Comparison of ENCODE assay signal across 9 mouse cellular contexts in the genomic region with DNA sequence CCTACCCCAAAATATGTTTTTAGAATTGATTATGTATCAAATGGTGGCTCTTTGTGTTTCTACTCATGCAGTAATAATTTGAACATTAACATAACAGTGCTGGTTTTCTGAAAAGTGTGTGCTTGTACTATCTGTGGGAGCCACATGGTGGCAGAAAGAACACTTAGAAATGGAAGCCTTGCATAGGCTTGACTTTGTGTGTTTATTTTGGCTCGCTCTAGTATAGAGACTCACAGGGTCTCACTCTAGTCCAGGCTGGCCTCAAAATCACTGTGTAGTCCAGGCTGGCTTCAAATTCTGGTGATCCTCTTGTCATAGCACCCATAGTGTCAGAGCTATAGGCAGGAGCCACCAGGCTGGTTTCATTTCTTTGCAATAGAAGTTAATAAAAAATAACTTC. TPM values are rescaled to one million over a fixed set of nuclear protein-coding genes. Genes with fewer than 3 reads are reported as not detected.
DNase-seq lines count a peak whose midpoint lies in the region; ATAC-seq and TF ChIP-seq lines count a peak whose summit lies in the region.
"Had no signal": no experiment of that assay in that cellular context is flagged by ENCODE, and none has a peak within 500 bp of the region (broad histone marks: within the 10 kb centered on the region; RNA-seq: fewer than 3 reads in every experiment).

No protein-coding gene starts in this region.

- no peak overlapping the region for H3K9ac ChIP-seq in kidney, postnatal 0 days (ENCODE audit: low read depth, low read length)
- H3K9ac ChIP-seq in forebrain, postnatal 0 days = no peak overlapping the region

- no peak overlapping the region for H3K4me3 ChIP-seq in cerebellum, adult 2 months (replicated peaks; ENCODE audit: insufficient read depth, low read depth, low read length)
- H3K4me3 ChIP-seq in kidney, postnatal 0 days (replicated peaks; ENCODE audit: low read depth, low read length) = no peak overlapping the region
- no peak overlapping the region for H3K4me3 ChIP-seq in forebrain, postnatal 0 days (ENCODE audit: low read depth, low read length)

- 31% methylated on average over 1 of the region's 1 CpGs for WGBS in cerebellum, adult 2 months
- 67% methylated on average over 1 of the region's 1 CpGs for WGBS in kidney, postnatal 0 days
- 45% methylated on average over 1 of the region's 1 CpGs for WGBS in forebrain, postnatal 0 days

- TF ChIP-seq POLR2A in cerebellum, adult 2 months (IDR thresholded peaks at IDR 0.05; ENCODE audit: borderline replicate concordance, insufficient read depth, low read length) = no peak

- H3K27ac ChIP-seq in cerebellum, adult 2 months (ENCODE audit: insufficient read depth, low read length) = no peak overlapping the region
- H3K27ac ChIP-seq in kidney, postnatal 0 days = no peak overlapping the region
- H3K27ac ChIP-seq in forebrain, postnatal 0 days (ENCODE audit: low read depth, low read length) = no peak overlapping the region

- no peaks in the 10 kb centered on the region for H3K36me3 ChIP-seq in kidney, postnatal 0 days (ENCODE audit: insufficient read depth, low read length)
- H3K36me3 ChIP-seq in forebrain, postnatal 0 days (ENCODE audit: insufficient read depth) = 0 out of 2 replicates have a peak, but pooled peaks cover 3% of the 10 kb centered on the region

- TF ChIP-seq CTCF in cerebellum, adult 2 months (IDR thresholded peaks at IDR 0.05; ENCODE audit: borderline replicate concordance, insufficient read depth, low read depth, low read length) = peak; percentile 17; the same call in 1 of the 2 replicates
- peak; percentile 67 for TF ChIP-seq CTCF in kidney, postnatal 0 days (IDR thresholded peaks at IDR 0.05; ENCODE audit: low read depth)
- peak; percentile 71 for TF ChIP-seq CTCF in forebrain, postnatal 0 days (IDR thresholded peaks at IDR 0.05; ENCODE audit: low read depth)

- no peaks in the 10 kb centered on the region for H3K27me3 ChIP-seq in cerebellum, adult 2 months (ENCODE audit: control insufficient read depth, insufficient read depth, low read length)
- no peaks in the 10 kb centered on the region for H3K27me3 ChIP-seq in kidney, postnatal 0 days (ENCODE audit: insufficient read depth, low read length)
- no peaks in the 10 kb centered on the region for H3K27me3 ChIP-seq in forebrain, postnatal 0 days (ENCODE audit: insufficient read depth, low read length)

- no peaks in the 10 kb centered on the region for H3K9me3 ChIP-seq in kidney, postnatal 0 days (replicated peaks; ENCODE audit: low read length)
- no peaks in the 10 kb centered on the region for H3K9me3 ChIP-seq in forebrain, postnatal 0 days (ENCODE audit: low read length)

- no peak for DNase-seq in cerebellum, adult 2 months
- DNase-seq in cerebellum, postnatal 4 days (ENCODE audit: low spot score in 2 of 2) = no peak
- DNase-seq in kidney, postnatal 0 days (ENCODE audit: low spot score) = peak; percentile 77
- DNase-seq in kidney, adult 8-10 months = no peak
- peak; percentile 52 for DNase-seq in forebrain, postnatal 0 days
- no peak for DNase-seq in adrenal gland, adult (ENCODE audit: inconsistent age in 2 of 2, low spot score in 1 of 2)
- no peak for DNase-seq in testis, postnatal 14 days (ENCODE audit: low spot score)
- DNase-seq: cerebellum, adult 11 months had no signal

- no peaks in the 10 kb centered on the region for H3K4me1 ChIP-seq in cerebellum, adult 2 months (ENCODE audit: control insufficient read depth, insufficient read depth, low read length)
- no peaks in the 10 kb centered on the region for H3K4me1 ChIP-seq in kidney, postnatal 0 days (replicated peaks; ENCODE audit: insufficient read depth, low read length)
- 0 out of 2 replicates have a peak, but pooled peaks cover 2% of the 10 kb centered on the region for H3K4me1 ChIP-seq in forebrain, postnatal 0 days (ENCODE audit: insufficient read depth)

- no peak overlapping the region for H3K4me2 ChIP-seq in kidney, postnatal 0 days (ENCODE audit: low read length)
- H3K4me2 ChIP-seq in forebrain, postnatal 0 days (ENCODE audit: low read depth) = no peak overlapping the region

- no peak for ATAC-seq in kidney, postnatal 0 days (replicated peaks; ENCODE audit: low FRiP score, low read depth)
- peak; percentile 85 for ATAC-seq in forebrain, postnatal 0 days
- peak; percentile 51 for ATAC-seq in megakaryocyte-erythroid progenitor cell, adult 5-6 weeks (replicated peaks; ENCODE audit: low FRiP score, low TSS enrichment, poor library complexity, severe bottlenecking)

RNA-seq across cellular contexts. Expression of gene Lims1, which starts 39.5 kb away (rescaled TPM):
- 16.5 and 17.4 TPM in 2 replicates for polyA plus RNA-seq in cerebellum, adult 2 months (2012; rRNA removed)
- polyA plus RNA-seq in kidney, postnatal 0 days (2015; fragmentation: Nextera tagmentation; extraction: Ambion mirVana) = 143 and 159 TPM in 2 replicates
- 38.5 and 43.6 TPM in 2 replicates for total RNA-seq in forebrain, postnatal 0 days (2014; rRNA removed)
- 39.1 and 51.7 TPM in 2 replicates for polyA plus RNA-seq in forebrain, postnatal 0 days (2015; fragmentation: Nextera tagmentation; extraction: Ambion mirVana)
- 52.1 and 58.6 TPM in 2 replicates for total RNA-seq in megakaryocyte-erythroid progenitor cell, adult 5-6 weeks (2014; fragmentation: Nextera tagmentation)
- total RNA-seq in megakaryocyte-erythroid progenitor cell, adult 5-6 weeks (2017) = 41.6 and 54.7 TPM in 2 replicates

Comparison
In these comparisons a context has a peak if more than half of its experiments do, and no peak if none do; other contexts are left out.
1. DNase-seq: peak in kidney, postnatal 0 days (single experiment) and forebrain, postnatal 0 days (single experiment); none in cerebellum, adult 2 months (0 of 2), cerebellum, postnatal 4 days (0 of 2), kidney, adult 8-10 months (0 of 2), adrenal gland, adult (0 of 2) and testis, postnatal 14 days (single experiment).
2. CTCF ChIP-seq: peak in every context shown above with its lines; median percentile 71 in forebrain, postnatal 0 days; 67 in kidney, postnatal 0 days; 17 in cerebellum, adult 2 months.